Mouse (Mus musculus) heart, adult 2 months (tissue): ENCODE data around the gene Chga. TPM values are rescaled to one million over a fixed set of nuclear protein-coding genes. Genes with fewer than 3 reads are reported as not detected.

Experiments used
- DNase-seq, 2 experiments: peaks; one replicate each; pipeline ENCODE4 v3.0.0; 2021
- H3K27ac ChIP-seq: fragments of 200-600 bp; 2 replicates; pipeline ENCODE4 v1.8.1; 2022
- H3K27me3 ChIP-seq: fragments of 200-500 bp; 2 replicates; pipeline ENCODE4 v1.6.1; 2012; ENCODE audit warnings: mild to moderate bottlenecking, low read length, inconsistent platforms, mixed read lengths; ENCODE audit not compliant: control insufficient read depth, insufficient read depth
- H3K36me3 ChIP-seq: fragments of 200-500 bp; 2 replicates; pipeline ENCODE4 v1.6.1; 2012; ENCODE audit warnings: low read length, inconsistent platforms; ENCODE audit not compliant: control insufficient read depth, insufficient read depth
- H3K4me1 ChIP-seq: fragments of 200-500 bp; 2 replicates; pipeline ENCODE4 v1.6.1; 2011; ENCODE audit warnings: low read length; ENCODE audit not compliant: control insufficient read depth, insufficient read depth
- H3K4me3 ChIP-seq: fragments of 200-600 bp; 2 replicates; pipeline ENCODE4 v1.8.1; 2022
- H3K79me2 ChIP-seq: fragments of 200-500 bp; replicated peaks from 2 replicates; pipeline ENCODE4 v1.6.1; 2012; ENCODE audit warnings: mild to moderate bottlenecking, inconsistent platforms, low read length, moderate library complexity, mixed read lengths; ENCODE audit not compliant: control insufficient read depth, insufficient read depth
- H3K9ac ChIP-seq: fragments of 200-500 bp; 2 replicates; pipeline ENCODE4 v1.6.1; 2012; ENCODE audit warnings: low read depth, mild to moderate bottlenecking, control low read depth, inconsistent platforms, low read length, mixed read lengths
- CTCF ChIP-seq: fragments of 200-600 bp; IDR thresholded peaks from 2 replicates; pipeline ENCODE4 v1.8.1; 2022; ENCODE audit warnings: antibody characterized with exemption, mild to moderate bottlenecking, moderate library complexity
- EP300 ChIP-seq: fragments of 200-500 bp; IDR thresholded peaks from 2 replicates; pipeline ENCODE4 v1.6.1; 2011; ENCODE audit warnings: low read depth, low read length, control low read depth; ENCODE audit not compliant: insufficient read depth
- POLR2A ChIP-seq: fragments of 200-500 bp; IDR thresholded peaks from 2 replicates; pipeline ENCODE4 v1.6.1; 2011; ENCODE audit warnings: mild to moderate bottlenecking, low read depth, low read length, control low read depth; ENCODE audit not compliant: insufficient read depth
- WGBS: fragments of 180-500 bp; shearing (Covaris S2); methylation state at CpG from one replicate; pipeline ENCODE4 v1.1.7; 2018; 5-methylcytosine and 5-hydroxymethylcytosine counted together
- intact Hi-C: fragments of 180-260 bp; cut with DNase I; formaldehyde crosslinking; loops from one replicate; pipeline ENCODE4 v1.15.1; 2025
- polyA plus RNA-seq: library from polyadenylated mRNA; depleted of rRNA; stranded (reverse); fragments of >200 nt; gene quantifications from 2 replicates; pipeline ENCODE4 v1.2.3, GENCODE M21; 2012
- total RNA-seq, 2 experiments: library from RNA; stranded (reverse); gene quantifications; 2 replicates each; pipeline ENCODE4 v1.2.3; 2021

Chga gene
- total and polyA plus RNA-seq, 3 experiments: 0.06 TPM; not detected in 2

- no peaks in the 10 kb centered on the region for H3K36me3 ChIP-seq
- WGBS: 31% methylated on average over 2 of the region's 2 CpGs
- no peak overlapping the region for H3K9ac ChIP-seq
- no peaks in the 10 kb centered on the region for H3K27me3 ChIP-seq
- no peak overlapping the region for H3K4me3 ChIP-seq
- DNase-seq: no peak
- H3K79me2 ChIP-seq: no peaks in the 10 kb centered on the region
- TF ChIP-seq CTCF: no peak
- TF ChIP-seq EP300: no peak
- TF ChIP-seq POLR2A: no peak
- H3K27ac ChIP-seq: no peak overlapping the region
- intact Hi-C loops: no loop called here
- H3K4me1 ChIP-seq: no peaks in the 10 kb centered on the region
Observed at GRCm38 (mm10) chr12:102566951-102567350, 12.2 kb downstream of the Chga start.

GRCm38 (mm10) chr12:102568219-102568618, 13.4 kb downstream of the Chga start:
- Histone ChIP-seq H3K9ac (no peak overlapping the region), H3K4me1 (no peaks in the 10 kb centered on the region), H3K27me3 (no peaks in the 10 kb centered on the region), H3K79me2 (no peaks in the 10 kb centered on the region), H3K4me3 (no peak overlapping the region), H3K27ac (no peak overlapping the region), H3K36me3 (no peaks in the 10 kb centered on the region)
- TF ChIP-seq POLR2A (no peak), CTCF (no peak), EP300 (no peak)
- 79% methylated on average over 7 of the region's 7 CpGs for WGBS
- intact Hi-C loops: no loop called here
- DNase-seq: no peak

- Histone ChIP-seq H3K27me3 (no peaks in the 10 kb centered on the region), H3K27ac (no peak overlapping the region), H3K36me3 (no peaks in the 10 kb centered on the region), H3K4me3 (no peak overlapping the region), H3K79me2 (no peaks in the 10 kb centered on the region), H3K9ac (no peak overlapping the region), H3K4me1 (no peaks in the 10 kb centered on the region)
- intact Hi-C loops: no loop called here
- 85% methylated on average over 13 of the region's 13 CpGs for WGBS
- DNase-seq: no peak
- TF ChIP-seq CTCF: no peak
- no peak for TF ChIP-seq POLR2A
- TF ChIP-seq EP300: no peak
Observed at GRCm38 (mm10) chr12:102570111-102570510, 15.3 kb downstream of the Chga start.

- Histone ChIP-seq H3K4me1 (no peaks in the 10 kb centered on the region), H3K27me3 (no peaks in the 10 kb centered on the region), H3K36me3 (no peaks in the 10 kb centered on the region), H3K79me2 (no peaks in the 10 kb centered on the region), H3K9ac (no peak overlapping the region), H3K4me3 (no peak overlapping the region), H3K27ac (no peak overlapping the region)
- intact Hi-C loops: no loop called here
- TF ChIP-seq POLR2A (no peak), EP300 (no peak), CTCF (no peak)
- no peak for DNase-seq
- 66% methylated on average over 5 of the region's 5 CpGs for WGBS
Observed at GRCm38 (mm10) chr12:102570734-102571133, 16.0 kb downstream of the Chga start.

GRCm38 (mm10) chr12:102571666-102572065, 16.9 kb downstream of the Chga start:
- Histone ChIP-seq H3K4me1 (no peaks in the 10 kb centered on the region), H3K4me3 (no peak overlapping the region), H3K79me2 (no peaks in the 10 kb centered on the region), H3K27ac (no peak overlapping the region), H3K36me3 (no peaks in the 10 kb centered on the region), H3K27me3 (no peaks in the 10 kb centered on the region), H3K9ac (no peak overlapping the region)
- WGBS: 79% methylated on average over 9 of the region's 9 CpGs
- intact Hi-C loops: no loop called here
- TF ChIP-seq EP300: no peak
- TF ChIP-seq POLR2A: no peak
- no peak for TF ChIP-seq CTCF
- no peak for DNase-seq

- Histone ChIP-seq H3K9ac (no peak overlapping the region), H3K36me3 (no peaks in the 10 kb centered on the region), H3K4me1 (no peaks in the 10 kb centered on the region), H3K4me3 (no peak overlapping the region), H3K79me2 (no peaks in the 10 kb centered on the region), H3K27me3 (no peaks in the 10 kb centered on the region), H3K27ac (no peak overlapping the region)
- no peak for DNase-seq
- no peak for TF ChIP-seq POLR2A
- no peak for TF ChIP-seq EP300
- TF ChIP-seq CTCF: no peak
- intact Hi-C loops: no loop called here
- 79% methylated on average over 7 of the region's 7 CpGs for WGBS
Observed at GRCm38 (mm10) chr12:102573036-102573435, 18.3 kb downstream of the Chga start.
